Mouse (Mus musculus): ENCODE results near the gene Gpr62. TPM values are rescaled to one million over a fixed set of nuclear protein-coding genes. Genes with fewer than 3 reads are reported as not detected.

Gpr62 gene
- polyA plus RNA-seq (2017; shearing (Covaris generic)) = not detected

GRCm38 (mm10) chr9:106465571-106466200 lies at the start of gene Gpr62:
TSS of gene Gpr62 (minus strand) at chr9:106465938.

DNA sequence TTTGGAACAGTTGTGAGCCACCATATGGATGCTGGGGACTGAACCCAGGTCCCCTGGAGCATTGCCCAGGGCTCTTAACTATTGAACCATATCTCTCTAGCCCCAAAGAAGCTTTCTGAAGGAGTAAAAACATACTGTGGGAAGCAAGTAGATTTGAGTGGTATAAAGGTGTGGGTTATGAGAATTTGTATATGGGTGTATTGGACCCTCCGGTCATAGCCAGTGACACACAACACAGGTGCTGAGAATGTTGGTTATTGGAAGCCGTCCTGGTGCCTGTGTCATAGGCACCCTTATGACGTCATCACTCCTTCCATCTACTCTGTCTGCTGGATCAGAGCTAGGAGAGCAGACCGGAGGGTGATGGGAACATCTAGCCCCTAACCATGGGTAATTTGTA lies 48.5 kb upstream of the Gpr62 start, which contains the start of gene Iqcf5:
Gene Iqcf5, plus strand, starts transcription at position 301 of the 400 bp plus-strand sequence.

DNA sequence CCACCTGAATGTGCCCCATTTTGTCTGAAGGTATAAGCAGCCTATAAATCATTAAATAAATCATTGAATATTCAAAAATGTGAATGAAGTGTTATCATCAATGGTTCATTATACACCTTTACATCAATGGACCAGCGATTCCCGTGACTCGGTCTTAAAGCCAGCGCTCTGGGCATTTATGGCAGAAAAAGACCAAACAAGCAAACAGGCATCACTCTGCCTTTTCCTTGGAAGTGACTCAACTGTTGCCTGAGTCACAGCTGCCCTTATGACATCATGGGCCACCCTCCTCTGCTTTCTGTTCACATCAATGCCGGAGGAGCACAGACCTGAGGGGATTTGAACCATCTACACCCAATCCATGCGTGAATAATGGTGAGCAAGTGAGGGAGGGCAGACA lies 33.9 kb upstream of the Gpr62 start, which contains the start of gene Iqcf1:
Gene Iqcf1, plus strand, starts transcription at position 301 of the 400 bp plus-strand sequence.

DNA sequence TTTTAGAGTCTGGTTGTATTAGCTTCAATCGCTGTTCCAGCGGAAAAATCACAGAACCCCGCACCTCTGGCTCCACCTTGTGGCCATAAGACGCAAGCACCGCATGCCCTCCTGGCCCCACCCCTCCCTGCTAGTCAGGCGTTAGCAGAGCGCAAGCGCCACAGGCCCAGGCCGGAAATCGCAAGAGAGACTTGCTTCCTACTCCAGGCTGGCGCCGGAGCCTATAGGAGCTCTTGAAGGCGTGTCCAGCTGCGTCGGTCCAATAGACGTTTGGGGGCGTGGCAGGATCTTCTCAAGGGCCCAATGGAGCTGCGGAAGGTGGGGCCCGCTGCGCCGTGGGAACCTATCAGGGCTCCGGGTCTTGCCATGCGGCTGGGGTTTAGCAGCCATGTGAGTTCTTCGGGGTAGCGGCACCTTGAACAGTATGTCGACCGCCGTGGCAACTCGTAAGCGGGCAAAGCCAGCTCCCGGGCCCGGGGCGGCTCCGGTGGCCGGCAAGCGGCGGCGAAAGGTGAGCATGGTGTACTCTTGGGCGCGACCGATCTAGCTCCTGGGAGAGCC lies 11.3 kb upstream of the Gpr62 start, which contains the start of gene Parp3:
Gene Parp3, minus strand, starts transcription at position 26 of the 561 bp plus-strand sequence.

DNA sequence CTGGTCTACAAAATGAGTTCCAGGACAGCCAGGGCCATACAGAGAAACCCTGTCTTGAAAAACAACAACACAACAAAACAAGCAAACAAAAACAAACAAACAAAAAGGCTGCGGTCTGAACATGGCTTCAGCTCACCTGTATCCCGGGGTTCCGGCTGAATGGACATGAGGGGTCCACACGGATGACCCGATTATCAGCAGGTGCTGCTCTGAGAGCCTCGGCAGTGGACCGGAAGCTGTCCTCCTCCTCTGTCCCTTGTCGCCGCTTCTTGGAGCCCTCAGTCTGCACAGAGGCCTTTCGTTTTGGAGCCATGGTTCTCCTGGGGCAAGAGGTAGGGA lies 9.9 kb upstream of the Gpr62 start, which contains the start of gene Rrp9:
Gene Rrp9, plus strand, starts transcription at position 301 of the 339 bp plus-strand sequence.

GRCm38 (mm10) chr9:106453271-106454070 lies 12.3 kb downstream of the Gpr62 start, which contains the start of gene Pcbp4:
TSS of gene Pcbp4 (plus strand) at chr9:106453291.

GRCm38 (mm10) chr9:106447348-106447747 lies 18.4 kb downstream of the Gpr62 start, which contains the start of the genes Abhd14b and Abhd14a:
TSS of gene Abhd14b (plus strand) at chr9:106447459.
TSS of gene Abhd14a (minus strand) at chr9:106447678.

GRCm38 (mm10) chr9:106429221-106430014 lies 36.3 kb downstream of the Gpr62 start, which contains the start of gene Rpl29:
TSS of gene Rpl29 (plus strand) at chr9:106429454.

Other genes starting within 250 kb of the Gpr62 start
- not detected for gene Tlr9, start 243.3 kb downstream of the Gpr62 start, polyA plus RNA-seq (2017; shearing (Covaris generic))
- 61.3 TPM for gene Alas1, start 217.3 kb downstream of the Gpr62 start, polyA plus RNA-seq (2017; shearing (Covaris generic))
- gene Poc1a, start 184.9 kb downstream of the Gpr62 start, polyA plus RNA-seq (2017; shearing (Covaris generic)) = 6.3 TPM
- gene Dusp7, start 97.3 kb downstream of the Gpr62 start, polyA plus RNA-seq (2017; shearing (Covaris generic)) = 11.0 TPM
- gene Rpl29, start 36.5 kb downstream of the Gpr62 start, polyA plus RNA-seq (2017; shearing (Covaris generic)) = 568 TPM
- gene Acy1, start 27.6 kb downstream of the Gpr62 start, polyA plus RNA-seq (2017; shearing (Covaris generic)) = 17.9 TPM
- 19.1 TPM for gene Abhd14b, start 18.5 kb downstream of the Gpr62 start, polyA plus RNA-seq (2017; shearing (Covaris generic))
- gene Abhd14a, start 18.3 kb downstream of the Gpr62 start, polyA plus RNA-seq (2017; shearing (Covaris generic)) = 20.1 TPM
- gene Pcbp4, start 12.6 kb downstream of the Gpr62 start, polyA plus RNA-seq (2017; shearing (Covaris generic)) = 20.5 TPM
- 82.3 TPM for gene Rrp9, start 10.0 kb upstream of the Gpr62 start, polyA plus RNA-seq (2017; shearing (Covaris generic))
- gene Parp3, start 11.0 kb upstream of the Gpr62 start, polyA plus RNA-seq (2017; shearing (Covaris generic)) = 84.4 TPM
- not detected for gene Iqcf1, start 34.0 kb upstream of the Gpr62 start, polyA plus RNA-seq (2017; shearing (Covaris generic))
- not detected for gene Iqcf5, start 48.6 kb upstream of the Gpr62 start, polyA plus RNA-seq (2017; shearing (Covaris generic))
- gene Iqcf3, start 95.7 kb upstream of the Gpr62 start, polyA plus RNA-seq (2017; shearing (Covaris generic)) = not detected
- gene Iqcf4, start 105.1 kb upstream of the Gpr62 start, polyA plus RNA-seq (2017; shearing (Covaris generic)) = not detected
- gene Iqcf6, start 160.6 kb upstream of the Gpr62 start, polyA plus RNA-seq (2017; shearing (Covaris generic)) = not detected
- not detected for gene Grm2, start 190.1 kb upstream of the Gpr62 start, polyA plus RNA-seq (2017; shearing (Covaris generic))
- 77.6 TPM for gene Tex264, start 220.0 kb upstream of the Gpr62 start, polyA plus RNA-seq (2017; shearing (Covaris generic))

Measured in inflammation-experienced regulatory T-cells, adult 16 weeks (primary cell).